Mouse (Mus musculus): ENCODE measurements around the gene Cpa5. TPM values are rescaled to one million over a fixed set of nuclear protein-coding genes. Genes with fewer than 3 reads are reported as not detected.

Gene Cpa5
- total and polyA plus RNA-seq, 3 experiments = not detected

GRCm38 (mm10) chr6:30573380-30573779 lies 37.4 kb upstream of the Cpa5 start:
- peaks cover 3 to 7% of the 10 kb centered on the region in 2 experiments; a peak in 3 of 4 replicates for H3K27me3 ChIP-seq (ENCODE audit: control insufficient read depth in 1 of 2, insufficient read depth in 2 of 2, low read length in 2 of 2)

GRCm38 (mm10) chr6:30574945-30575344 lies 35.9 kb upstream of the Cpa5 start:
- Histone ChIP-seq H3K79me2 (ENCODE audit: control insufficient read depth, insufficient read depth, low read length, poor library complexity) (no peaks in the 10 kb centered on the region), H3K27ac (ENCODE audit: control insufficient read depth, low read depth, low read length) (no peak overlapping the region), H3K9ac (ENCODE audit: control insufficient read depth, low read depth, low read length, poor library complexity, severe bottlenecking) (no peak overlapping the region), H3K4me1 (ENCODE audit: control insufficient read depth in 1 of 2, insufficient read depth in 2 of 2, low read length in 2 of 2) (no peaks in the 10 kb centered on the region), H3K9me3 (replicated peaks; ENCODE audit: insufficient read depth, low read length) (no peaks in the 10 kb centered on the region), H3K27me3 (ENCODE audit: control insufficient read depth in 1 of 2, insufficient read depth in 2 of 2, low read length in 2 of 2) (peaks cover 3 to 6% of the 10 kb centered on the region in 2 experiments; a peak in 2 of 4 replicates), H3K36me3 (ENCODE audit: control insufficient read depth in 1 of 2, insufficient read depth in 2 of 2, low read length in 2 of 2) (no peaks in the 10 kb centered on the region), H3K4me3 (ENCODE audit: control insufficient read depth in 1 of 2, insufficient read depth in 1 of 2, low read depth in 2 of 2, low read length in 2 of 2) (no peak overlapping the region)
- no peak for DNase-seq (ENCODE audit: low read depth, low spot score)
- no peak for TF ChIP-seq GABPA (IDR thresholded peaks at IDR 0.05; ENCODE audit: low read depth, low read length)
- TF ChIP-seq MAX (IDR thresholded peaks at IDR 0.05; ENCODE audit: low read length) = no peak
- TF ChIP-seq MEF2A (IDR thresholded peaks at IDR 0.05; ENCODE audit: extremely low read depth, insufficient replicate concordance, low read depth, low read length, poor library complexity, severe bottlenecking) = no peak

More at GRCm38 (mm10) chr6:30573380-30573779, 37.4 kb upstream of the Cpa5 start:
- Histone ChIP-seq H3K9ac (ENCODE audit: control insufficient read depth, low read depth, low read length, poor library complexity, severe bottlenecking) (no peak overlapping the region), H3K4me1 (ENCODE audit: control insufficient read depth in 1 of 2, insufficient read depth in 2 of 2, low read length in 2 of 2) (no peaks in the 10 kb centered on the region), H3K27ac (ENCODE audit: control insufficient read depth, low read depth, low read length) (no peak overlapping the region), H3K4me3 (ENCODE audit: control insufficient read depth in 1 of 2, insufficient read depth in 1 of 2, low read depth in 2 of 2, low read length in 2 of 2) (no peak overlapping the region), H3K9me3 (replicated peaks; ENCODE audit: insufficient read depth, low read length) (no peaks in the 10 kb centered on the region), H3K79me2 (ENCODE audit: control insufficient read depth, insufficient read depth, low read length, poor library complexity) (no peaks in the 10 kb centered on the region), H3K36me3 (ENCODE audit: control insufficient read depth in 1 of 2, insufficient read depth in 2 of 2, low read length in 2 of 2) (no peaks in the 10 kb centered on the region)
- no peak for DNase-seq (ENCODE audit: low read depth, low spot score)
- TF ChIP-seq POLR2AphosphoS2 (IDR thresholded peaks at IDR 0.05; ENCODE audit: low read length) (no peak), NELFE (IDR thresholded peaks at IDR 0.05; ENCODE audit: low read depth, low read length) (no peak), CHD1 (IDR thresholded peaks at IDR 0.05; ENCODE audit: low read depth, low read length) (no peak), MYC (IDR thresholded peaks at IDR 0.05; ENCODE audit: low read depth, low read length) (no peak)

- Histone ChIP-seq H3K4me3 (ENCODE audit: control insufficient read depth in 1 of 2, insufficient read depth in 1 of 2, low read depth in 2 of 2, low read length in 2 of 2) (no peak overlapping the region), H3K27me3 (ENCODE audit: control insufficient read depth in 1 of 2, insufficient read depth in 2 of 2, low read length in 2 of 2) (peaks cover 3 to 7% of the 10 kb centered on the region in 2 experiments; a peak in 3 of 4 replicates), H3K36me3 (ENCODE audit: control insufficient read depth in 1 of 2, insufficient read depth in 2 of 2, low read length in 2 of 2) (no peaks in the 10 kb centered on the region), H3K79me2 (ENCODE audit: control insufficient read depth, insufficient read depth, low read length, poor library complexity) (no peaks in the 10 kb centered on the region), H3K9me3 (replicated peaks; ENCODE audit: insufficient read depth, low read length) (no peaks in the 10 kb centered on the region), H3K9ac (ENCODE audit: control insufficient read depth, low read depth, low read length, poor library complexity, severe bottlenecking) (no peak overlapping the region), H3K27ac (ENCODE audit: control insufficient read depth, low read depth, low read length) (no peak overlapping the region), H3K4me1 (ENCODE audit: control insufficient read depth in 1 of 2, insufficient read depth in 2 of 2, low read length in 2 of 2) (no peaks in the 10 kb centered on the region)
- TF ChIP-seq ETS1 (IDR thresholded peaks at IDR 0.05; ENCODE audit: low read depth, low read length) (no peak), TBP (IDR thresholded peaks at IDR 0.05; ENCODE audit: low read depth, low read length) (no peak), ZKSCAN1 (IDR thresholded peaks at IDR 0.05; ENCODE audit: low read depth, low read length) (no peak), ZC3H11A (IDR thresholded peaks at IDR 0.05; ENCODE audit: low read depth, low read length) (no peak), NRF1 (IDR thresholded peaks at IDR 0.05; ENCODE audit: insufficient read depth, low read depth, low read length, poor library complexity, severe bottlenecking) (no peak), KAT2A (conservative IDR thresholded peaks at IDR 0.05; ENCODE audit: low read depth, low read length) (no peak)
- no peak for DNase-seq (ENCODE audit: low read depth, low spot score)
These were observed 34.2 kb upstream of the Cpa5 start for GRCm38 (mm10) chr6:30576477-30577203.
